Mouse (Mus musculus): Measurements from ENCODE around the gene Ndufv2.

Ndufv2 gene

DNA sequence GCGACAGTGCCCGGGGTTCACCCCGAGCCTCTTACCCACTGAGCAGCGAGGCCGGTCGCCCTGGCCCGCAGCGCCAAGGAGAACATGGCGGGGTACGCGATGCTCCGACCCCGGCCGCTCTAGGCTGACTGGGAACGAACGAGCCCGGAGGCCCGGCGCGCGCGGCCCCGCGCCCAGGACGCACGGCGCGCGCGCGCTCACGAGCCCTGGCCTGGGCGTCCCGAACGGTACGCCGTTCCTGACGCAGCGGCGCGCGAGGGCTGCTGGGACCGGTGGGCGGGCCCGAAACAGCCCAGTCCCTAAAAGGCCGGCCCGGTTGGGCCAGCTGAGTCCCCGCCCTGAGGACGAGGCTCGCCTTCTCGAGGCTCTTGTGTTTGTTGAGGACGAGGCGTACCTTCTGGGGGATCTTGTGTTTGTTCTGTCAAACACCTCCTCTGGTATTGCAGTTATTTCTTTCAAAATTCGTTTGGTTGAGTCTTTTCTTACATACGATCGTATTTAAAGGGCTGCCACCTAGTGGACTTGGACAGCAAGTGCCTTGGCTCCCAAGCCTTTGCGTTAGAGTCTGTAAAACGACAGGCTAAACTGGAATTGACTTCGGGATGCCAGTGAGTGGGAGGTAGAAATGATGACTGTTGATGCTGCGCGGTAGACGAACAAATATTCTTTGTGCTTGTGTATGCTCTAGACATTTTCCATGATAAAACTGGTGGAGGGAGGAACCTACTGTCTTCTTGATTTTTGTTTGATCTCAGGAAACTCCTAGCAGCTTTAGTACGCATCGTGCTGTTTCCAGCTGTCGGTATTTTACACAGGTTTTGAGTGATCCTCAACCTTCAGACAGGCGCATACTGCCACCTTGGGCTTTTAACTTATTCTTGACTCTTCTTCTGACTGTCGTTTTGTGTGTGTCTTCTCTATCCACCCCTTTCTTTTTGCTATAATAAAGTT, at the start of gene Ndufv2:
TSS of gene Ndufv2 (minus strand) at position 180 of the 951 bp plus-strand sequence.
- CTCF ChIA-PET, result no interaction called here

DNA sequence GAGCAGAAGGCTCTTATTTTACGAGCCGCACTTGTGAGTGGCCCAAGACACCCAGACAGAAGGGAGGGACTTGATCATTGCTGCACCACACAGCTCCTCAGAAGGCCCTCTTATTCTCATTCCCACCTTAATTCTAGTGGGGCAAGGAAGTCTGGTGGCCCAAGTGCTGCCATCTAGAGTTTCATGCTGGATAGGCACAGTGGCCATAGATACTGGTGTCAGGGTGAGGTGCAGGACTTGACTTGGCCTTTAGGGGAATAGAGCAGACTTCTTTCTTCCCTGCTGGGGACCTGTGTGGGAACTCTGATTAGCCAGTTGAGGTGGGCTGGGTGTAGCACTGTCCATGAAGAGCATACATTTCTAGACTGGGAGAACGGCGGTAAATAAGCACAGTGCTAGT, 29.9 kb upstream of the Ndufv2 start:
- CTCF ChIA-PET, result no interaction called here

DNA sequence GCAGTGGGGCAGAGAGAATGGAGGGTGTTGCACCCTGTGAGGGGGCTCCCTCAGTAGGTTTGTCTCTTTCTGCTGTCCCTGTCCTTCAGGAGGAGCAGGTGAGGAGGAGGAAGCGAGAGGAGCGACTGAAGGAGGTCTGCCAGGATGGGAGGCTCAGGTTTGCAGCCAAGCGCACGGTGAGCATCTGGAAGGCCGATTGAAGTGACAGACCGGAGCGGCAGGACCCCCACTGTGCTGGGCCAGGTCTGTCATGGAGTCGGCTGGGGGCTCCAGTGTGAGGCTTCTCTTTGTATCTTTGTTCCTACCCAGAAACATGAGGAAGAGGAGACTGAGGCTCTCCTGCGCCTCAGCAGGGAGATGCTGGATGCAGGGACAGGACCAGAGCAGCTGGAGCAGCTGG, 29.0 kb upstream of the Ndufv2 start:
- CTCF ChIA-PET, result no interaction called here

DNA sequence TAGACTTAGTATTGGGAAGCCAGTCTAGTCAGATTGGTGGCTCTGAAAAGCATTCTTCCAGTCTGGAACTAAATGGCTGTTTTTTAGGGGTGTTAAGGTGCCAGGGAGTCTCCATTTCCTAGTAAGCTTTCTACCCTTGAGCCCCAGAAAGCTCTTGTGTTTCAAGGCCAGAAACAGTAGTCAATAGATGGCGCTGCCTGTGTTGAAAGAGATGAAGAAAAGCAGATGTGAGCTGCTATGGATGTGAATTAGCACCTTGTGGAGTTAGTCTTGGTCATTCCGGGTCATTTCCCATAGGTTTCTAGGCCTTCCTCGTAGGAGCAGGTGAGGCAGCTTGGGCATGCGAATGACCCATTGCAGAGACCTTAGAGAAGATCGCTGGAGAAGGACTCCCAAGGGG, 23.9 kb upstream of the Ndufv2 start:
- CTCF ChIA-PET, result no interaction called here

DNA sequence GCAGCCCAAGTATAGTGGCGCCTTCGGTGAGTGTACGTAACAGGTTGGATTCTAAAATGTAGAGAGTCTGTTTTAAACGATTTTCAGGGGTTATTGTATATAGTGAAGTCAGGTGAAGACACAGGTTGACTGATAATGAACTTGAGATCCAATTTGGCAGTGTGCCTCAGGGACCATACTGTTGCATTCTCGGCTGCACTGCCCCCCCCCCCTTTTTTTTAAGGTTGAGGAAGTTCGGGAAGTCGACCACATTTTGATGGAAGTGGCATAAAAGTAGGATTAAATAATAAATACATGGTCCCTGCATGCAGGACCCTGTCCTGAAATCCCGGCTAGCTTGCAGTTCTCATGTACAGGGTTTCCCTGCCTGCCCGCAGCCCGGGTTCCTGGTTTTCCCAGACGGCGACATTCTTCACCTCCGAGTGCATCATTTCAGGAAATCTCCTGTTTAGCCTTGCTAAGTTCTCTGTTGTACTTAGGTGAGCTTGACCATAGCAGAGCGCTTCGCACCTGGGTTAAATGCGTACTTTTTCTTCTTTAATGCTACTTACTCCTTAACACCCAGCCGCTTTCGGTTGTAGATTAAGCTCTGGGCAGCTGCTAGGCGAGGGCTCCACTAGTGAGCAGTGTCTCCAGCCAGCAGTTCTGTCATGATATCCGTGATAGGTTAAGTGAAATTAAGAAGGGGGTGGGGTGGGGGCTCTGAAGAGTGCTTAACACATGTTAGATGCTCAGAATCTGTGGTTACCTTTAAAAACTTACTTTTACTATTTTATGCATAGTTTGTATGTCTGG, 22.7 kb upstream of the Ndufv2 start:
- CTCF ChIA-PET, result interaction anchor here (1.1 kb wide), 1 partner anchor 13 kb away, joined by 3 read pairs; no protein-coding TSS in a partner anchor

DNA sequence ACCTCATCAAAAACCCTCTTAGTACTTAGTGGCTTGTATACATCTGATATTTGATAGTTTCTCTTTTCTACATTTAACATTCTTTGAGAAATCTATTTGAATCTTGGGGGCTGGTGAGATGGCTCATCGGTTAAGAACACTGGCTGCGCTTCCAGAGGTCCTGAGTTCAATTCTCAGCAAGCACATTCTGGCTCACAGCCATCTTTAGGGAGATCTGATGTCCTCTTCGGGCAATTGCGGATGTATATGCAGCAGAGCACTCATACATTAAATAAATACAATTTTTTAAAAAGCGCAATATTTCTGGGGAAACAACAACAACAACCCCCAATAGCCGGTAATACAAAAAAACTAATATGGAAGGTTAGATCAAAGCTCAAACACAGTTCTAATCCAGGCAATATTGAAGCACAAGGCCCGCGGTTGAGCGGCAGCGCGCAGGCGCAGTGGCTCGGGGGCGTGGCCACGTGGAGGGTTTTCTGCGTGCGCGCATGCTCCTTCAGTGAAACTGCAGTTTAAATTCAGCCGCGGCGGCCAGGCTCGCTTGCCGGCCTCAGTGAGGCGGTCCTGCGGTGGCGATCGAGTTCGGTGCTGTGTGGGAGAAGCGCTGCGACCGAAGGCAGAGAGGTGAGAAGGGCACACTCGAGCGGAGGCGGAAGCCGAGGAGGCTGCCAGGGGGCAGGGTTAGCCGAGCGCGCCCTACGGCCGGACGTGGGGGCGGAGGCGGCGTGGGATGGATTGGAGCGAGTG, 21.9 kb upstream of the Ndufv2 start, which contains the start of gene Ddx11:
TSS of gene Ddx11 (plus strand) at position 455 of the 750 bp plus-strand sequence.
- CTCF ChIA-PET, result interaction anchor here (1.1 kb wide), 1 partner anchor 12 kb away, joined by 3 read pairs; no protein-coding TSS in a partner anchor

DNA sequence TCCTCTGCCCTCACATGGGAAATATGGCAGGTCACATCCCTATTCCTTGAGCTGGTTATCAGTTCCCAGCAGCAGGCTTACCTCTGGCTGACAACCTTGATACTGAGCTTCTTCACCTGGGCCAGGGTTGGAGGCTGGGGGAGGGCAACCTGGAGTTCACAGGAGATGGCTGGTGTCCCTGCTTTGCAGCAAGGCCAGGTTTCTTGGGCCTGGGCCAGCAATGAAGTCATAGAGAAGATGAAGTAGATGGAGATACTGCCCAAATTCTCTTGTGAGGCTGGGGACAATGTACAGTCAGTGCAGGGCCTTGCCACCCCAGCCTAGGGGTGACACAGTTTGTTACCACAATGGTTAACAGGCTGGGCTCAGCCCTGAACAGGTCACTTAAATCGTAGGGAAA, 19.3 kb upstream of the Ndufv2 start:
- CTCF ChIA-PET, result no interaction called here

DNA sequence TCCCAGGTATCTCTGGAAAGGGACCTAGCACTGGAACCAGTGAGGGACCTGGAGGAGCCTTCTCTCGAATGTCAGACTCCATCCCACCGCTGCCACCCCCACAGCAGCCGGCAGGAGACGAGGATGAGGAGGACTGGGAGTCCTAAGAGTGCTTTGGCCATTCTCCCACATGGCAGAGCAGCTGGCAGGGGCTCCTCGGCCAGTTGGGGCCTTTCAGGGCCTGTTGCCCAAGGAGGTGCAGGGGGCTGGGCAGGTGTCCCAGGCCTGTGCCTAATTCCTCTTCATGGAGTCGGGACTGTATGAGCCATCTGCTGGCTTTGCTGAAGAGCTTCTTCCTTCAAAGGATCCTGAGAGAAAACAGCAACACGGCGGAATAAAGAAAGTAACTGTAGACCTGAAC, 17.6 kb upstream of the Ndufv2 start:
- CTCF ChIA-PET, result interaction anchor here (0.6 kb wide), 1 partner anchor 189 kb away, joined by 5 read pairs; no protein-coding TSS in a partner anchor

DNA sequence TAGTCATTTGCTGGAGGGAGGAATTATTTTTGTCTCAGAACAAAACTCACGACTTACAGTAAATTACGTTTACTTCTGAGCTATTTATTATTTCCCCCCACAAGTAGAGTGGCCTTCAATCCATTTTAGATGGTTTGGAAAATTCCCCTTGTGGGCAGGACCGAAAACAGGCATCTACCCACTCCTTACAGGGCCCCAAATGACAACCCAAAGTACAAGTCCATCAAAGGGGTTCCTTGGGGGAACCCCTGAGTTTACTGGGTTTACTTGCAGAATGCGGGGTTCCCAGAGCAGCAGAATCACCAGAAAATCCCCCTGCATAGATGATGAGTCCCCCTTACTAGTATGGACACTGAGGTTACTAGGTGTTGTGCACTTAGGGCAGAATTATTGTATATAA, 10.8 kb upstream of the Ndufv2 start:
- CTCF ChIA-PET, result no interaction called here

DNA sequence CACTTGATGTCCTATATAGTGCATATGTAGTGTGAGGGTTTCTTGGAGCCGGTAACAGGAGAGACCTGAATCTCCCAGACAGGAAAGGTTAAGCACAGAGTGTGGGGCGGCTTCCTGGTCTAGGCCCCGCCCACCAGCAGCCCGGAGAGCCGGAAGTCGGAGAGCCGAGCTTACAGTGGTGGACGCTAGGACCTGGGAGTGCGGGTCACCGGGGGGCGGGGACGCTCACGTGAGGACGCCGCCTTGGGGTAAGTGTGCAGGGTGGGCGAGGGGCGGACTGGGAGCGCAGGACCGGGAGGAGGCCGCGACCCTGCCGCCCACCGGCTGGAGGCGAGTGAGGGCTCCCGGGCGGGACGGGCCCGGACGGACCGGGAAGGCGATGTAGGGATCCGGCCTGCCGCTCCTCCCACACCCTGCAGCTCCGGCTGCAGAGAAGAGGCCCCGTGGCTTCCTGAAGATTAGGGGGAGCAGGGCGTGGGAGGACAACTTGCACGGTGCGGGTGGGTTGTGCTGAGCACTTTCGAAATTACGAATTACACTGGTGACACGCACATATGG, 10.1 kb upstream of the Ndufv2 start, which contains the start of gene Washc1:
TSS of gene Washc1 (plus strand) at position 144 of the 558 bp plus-strand sequence.
- CTCF ChIA-PET, result interaction anchor here (0.6 to 1.0 kb wide), 2 partner anchors 12 to 106 kb away, joined by 3 to 10 read pairs; partner anchors contain the start of gene Ddx11

DNA sequence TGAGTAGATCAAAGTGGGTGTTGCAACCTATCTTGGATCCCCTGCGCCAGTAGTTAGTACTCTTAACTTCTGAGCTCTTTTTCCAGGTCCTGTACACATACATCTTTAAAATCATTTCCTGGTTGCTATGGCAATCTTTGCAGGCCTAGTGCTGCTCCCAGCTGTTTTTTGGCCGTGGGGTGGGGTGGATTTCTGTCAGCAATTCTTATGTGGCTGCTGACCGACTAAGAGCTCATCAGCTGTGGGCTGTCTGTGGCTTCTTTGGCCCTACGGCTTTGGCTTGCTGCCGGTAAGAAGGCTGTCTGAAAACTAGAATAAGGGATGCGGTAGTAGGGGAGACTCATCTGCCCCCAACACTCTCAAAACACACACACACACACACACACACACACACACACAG, 9.4 kb upstream of the Ndufv2 start:
- CTCF ChIA-PET, result interaction anchor here (1.0 to 1.2 kb wide), 2 partner anchors 13 to 33 kb away, joined by 3 to 4 read pairs; partner anchors contain the start of gene Ddx11

DNA sequence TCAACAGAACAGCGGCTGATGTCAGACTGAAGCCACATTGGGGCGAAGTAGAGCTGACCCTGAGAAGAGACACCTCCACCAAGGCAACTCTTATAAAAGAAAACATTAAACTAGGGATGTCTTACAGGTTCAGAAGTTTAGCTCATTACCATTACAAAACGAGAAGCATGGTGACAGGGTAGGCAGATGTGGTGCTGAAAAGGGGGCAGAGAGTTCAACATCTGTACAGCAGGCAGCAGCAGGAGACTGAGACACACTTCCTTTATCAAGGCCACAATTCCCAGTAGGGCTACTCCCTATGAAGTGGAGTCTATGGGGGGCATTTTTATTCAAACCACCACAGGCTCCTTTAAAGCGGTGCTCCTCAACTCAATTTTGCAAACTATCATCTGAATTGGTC, 6.8 kb upstream of the Ndufv2 start:
- CTCF ChIA-PET, result no interaction called here

DNA sequence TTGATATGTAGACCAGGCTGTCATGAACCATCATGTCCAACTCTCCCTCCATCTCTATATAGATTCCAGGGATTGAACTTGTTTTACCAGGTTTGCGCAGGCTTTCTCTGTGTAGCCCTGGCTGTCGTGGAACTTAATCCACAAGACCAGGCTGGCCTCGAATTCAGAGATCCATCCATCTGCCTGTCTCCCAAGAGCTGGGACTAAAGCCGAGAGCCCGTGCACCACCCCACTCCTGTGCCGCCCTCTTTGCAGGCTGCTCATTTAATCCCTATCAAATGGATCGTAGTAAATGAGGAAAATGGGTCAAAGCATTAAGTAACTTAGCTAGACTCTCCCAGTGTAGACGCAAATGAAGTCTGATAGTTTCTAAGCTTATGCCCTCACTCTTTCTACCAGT, 6.1 kb upstream of the Ndufv2 start:
- CTCF ChIA-PET, result interaction anchor here (1.5 kb wide), 1 partner anchor 11 kb away, joined by 3 read pairs; no protein-coding TSS in a partner anchor

DNA sequence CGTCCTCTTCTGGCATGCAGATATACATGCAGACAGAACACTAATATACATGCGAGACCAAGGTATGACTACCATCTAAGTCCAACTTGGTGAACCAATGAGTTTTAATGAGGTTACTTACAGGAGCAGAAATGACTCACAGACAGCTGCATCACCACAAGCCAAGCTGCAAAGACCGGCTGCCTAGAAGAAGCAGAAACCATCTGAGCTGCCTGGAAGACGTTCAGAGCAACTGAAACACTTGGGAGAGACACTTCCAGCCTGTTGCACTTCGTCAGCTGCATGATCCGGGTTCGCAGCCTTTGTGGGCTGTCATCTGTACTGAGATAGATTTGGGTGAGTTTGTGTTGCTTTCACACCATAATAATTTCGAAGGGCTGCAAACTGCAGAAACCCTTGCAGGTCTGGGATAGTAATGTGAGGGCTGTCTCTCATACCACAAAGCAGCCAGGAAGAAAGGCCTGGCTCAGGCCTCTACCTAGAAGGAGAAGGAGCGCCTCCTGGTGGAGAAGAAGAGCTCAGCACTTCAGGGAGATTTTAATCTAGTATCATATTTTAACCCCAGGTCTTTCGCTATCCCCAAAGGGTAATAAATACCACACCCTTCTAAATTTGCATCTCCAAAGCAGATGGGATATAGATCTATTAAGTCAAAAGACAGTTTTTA, 5.4 kb upstream of the Ndufv2 start:
- CTCF ChIA-PET, result interaction anchor here (1.5 kb wide), 1 partner anchor 11 kb away, joined by 3 read pairs; no protein-coding TSS in a partner anchor

DNA sequence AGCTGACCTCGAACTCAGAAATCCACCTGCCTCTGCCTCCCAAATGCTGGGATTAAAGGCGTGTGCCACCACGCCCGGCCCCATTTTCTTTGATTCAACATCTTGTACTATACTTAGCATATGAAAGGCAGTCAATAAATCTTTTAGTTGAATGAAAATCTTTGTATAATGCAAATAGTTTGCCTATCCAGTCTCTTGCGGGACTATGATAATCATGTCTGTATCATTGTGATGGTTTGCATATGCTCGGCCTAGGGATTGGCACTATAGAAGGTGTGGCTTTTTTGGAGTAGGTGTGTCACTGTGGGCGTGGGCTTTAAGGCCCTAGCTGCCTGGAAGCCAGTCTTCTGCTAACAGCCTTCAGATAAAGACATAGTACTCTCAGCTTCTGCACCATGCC, 2.7 kb upstream of the Ndufv2 start:
- CTCF ChIA-PET, result no interaction called here

DNA sequence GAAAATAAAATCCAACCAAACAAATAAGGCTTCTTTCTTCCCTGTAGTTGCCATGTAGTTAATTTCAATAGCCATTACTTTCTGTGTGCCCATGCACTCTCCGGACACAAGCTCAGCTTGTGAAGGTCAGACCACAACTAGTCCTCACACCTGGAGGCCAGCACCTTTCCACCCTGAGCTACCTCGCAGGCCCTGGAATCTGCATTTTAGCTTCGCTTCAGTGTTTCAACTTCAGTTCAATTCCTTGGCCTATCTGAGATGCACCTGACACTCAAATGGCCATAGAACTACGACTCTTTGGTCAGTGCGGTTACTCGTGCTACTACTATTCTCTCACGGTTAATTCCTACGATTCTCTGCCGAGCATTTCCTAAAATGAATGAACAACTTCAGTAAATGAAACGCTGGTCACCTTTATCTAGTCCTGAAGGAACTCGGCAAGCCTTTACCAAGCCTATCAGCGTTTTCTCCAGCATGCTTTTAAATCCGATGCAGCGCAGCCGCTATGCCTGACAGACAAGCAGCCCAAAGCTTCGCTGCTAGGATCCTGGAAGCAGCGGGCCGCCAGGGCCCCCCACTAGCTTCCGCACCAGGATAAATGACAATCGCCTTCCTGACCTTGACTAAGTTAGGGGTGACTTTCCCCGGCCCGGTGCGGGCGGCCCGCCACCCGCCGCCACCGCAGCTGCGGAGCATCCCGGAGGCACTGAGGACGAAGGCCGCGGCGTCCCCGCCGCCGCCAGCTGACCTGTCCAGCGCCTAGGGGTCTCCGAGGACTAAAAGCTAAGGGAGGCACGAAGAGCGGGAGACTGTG, 586 bp downstream of the Ndufv2 start:
- CTCF ChIA-PET, result no interaction called here

DNA sequence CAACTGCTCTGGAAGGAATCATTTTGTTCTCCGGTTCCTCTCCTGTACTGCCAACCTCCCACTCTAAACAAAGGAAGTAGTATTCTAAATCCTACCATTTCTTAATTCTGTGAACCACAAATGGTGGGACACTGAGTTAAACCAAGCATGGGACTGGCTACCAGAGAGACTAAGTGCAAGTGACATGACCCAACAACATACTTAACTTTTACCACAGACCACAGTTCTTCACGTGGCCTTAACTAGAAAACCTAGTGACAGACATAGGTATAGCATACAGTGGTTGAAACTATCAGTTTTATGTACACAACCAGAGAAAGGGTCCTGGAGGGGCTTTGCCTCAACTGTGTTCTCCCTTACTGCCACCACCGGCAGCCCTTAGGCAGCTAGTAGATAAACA, 8.7 kb downstream of the Ndufv2 start:
- CTCF ChIA-PET, result no interaction called here

DNA sequence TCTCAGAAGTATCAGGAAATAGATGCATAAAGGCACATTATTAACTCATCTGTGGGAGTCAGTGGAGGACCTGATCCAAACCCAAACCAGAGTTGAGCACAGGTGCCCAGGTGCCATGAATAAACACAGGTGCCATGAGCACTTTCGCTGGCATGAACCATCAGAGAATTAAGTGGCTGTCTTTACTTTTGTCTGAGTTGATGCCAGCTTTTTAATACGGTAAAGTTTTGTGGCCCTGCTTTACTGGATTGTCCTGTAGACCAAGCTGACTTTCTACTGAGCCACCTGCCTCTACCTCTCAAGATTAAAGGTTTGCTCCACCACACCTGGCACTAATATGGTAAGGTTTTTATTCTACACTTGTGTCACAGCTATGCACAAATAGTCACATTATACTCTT, 9.3 kb downstream of the Ndufv2 start:
- CTCF ChIA-PET, result no interaction called here

DNA sequence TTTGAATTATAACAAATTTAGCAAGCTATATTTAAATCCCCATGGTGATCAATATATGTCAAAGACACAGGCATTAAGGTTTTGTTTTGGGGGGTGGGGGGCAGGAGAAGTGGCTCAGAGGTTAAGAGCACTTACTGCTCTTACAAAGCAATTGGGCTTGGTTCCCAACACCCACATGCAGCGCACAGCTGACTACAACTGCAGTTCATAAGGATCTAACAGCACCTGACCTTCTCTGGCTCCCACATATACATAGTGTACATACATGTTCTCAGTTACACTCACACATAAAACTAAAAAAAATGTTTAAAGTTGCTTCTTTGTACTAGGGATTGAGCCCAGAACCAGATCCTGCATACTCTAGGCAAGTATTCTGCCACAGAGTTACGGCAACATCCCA, 10.0 kb downstream of the Ndufv2 start:
- CTCF ChIA-PET, result no interaction called here

DNA sequence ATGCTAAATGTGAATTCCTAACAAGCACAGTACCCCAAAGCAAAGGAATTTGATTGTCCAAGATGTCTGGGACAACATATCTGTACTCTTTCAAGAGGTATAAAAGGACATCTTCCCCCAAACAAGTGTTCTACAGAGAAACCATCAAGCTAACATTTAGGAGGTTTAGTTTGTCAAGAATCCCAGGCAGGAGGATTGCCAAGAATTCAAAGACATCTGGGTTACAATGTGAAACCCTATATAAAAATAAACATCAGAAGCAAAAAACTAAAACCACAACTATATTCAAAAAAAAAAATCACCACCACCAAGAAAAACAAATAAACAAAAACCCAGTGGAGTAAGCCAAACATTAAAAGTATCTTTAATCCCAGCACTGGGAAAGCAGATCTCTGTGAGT, 11.1 kb downstream of the Ndufv2 start:
- CTCF ChIA-PET, result no interaction called here

Measured in spleen, embryonic (tissue).